Comparison of ENCODE assay signal across 7 mouse cellular contexts in the genomic region with DNA sequence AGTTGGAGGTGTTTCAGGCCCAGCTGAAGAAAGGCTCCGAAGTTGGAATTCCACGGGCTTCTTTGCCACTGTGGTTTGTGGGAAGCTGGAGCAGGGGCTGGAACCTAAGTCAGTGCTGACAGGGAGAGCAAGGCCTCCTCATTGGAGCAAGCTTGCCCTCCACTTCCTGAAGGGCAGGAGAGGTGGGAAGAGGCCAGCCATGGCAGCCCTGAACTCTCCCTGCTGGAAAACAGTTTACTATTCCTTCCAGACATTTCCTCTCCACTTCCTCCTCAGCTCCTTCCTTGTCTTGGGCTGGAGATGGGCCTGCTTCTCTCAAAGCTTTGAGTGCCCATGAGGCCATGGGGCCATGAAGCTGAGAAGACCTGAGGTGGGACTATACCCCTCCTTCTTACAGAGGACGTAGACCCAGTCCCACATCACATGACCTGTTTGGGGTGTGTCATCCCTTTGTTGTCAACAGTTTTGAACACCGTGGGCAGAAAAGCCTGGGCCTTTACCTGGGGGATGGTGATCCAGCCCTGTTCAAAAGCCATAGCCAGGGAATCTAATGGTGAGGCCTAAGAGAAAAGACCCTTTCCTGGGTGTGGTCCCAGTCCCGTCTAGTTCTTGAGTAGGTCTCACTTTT. TPM values are rescaled to one million over a fixed set of nuclear protein-coding genes. Genes with fewer than 3 reads are reported as not detected.
DNase-seq lines count a peak whose midpoint lies in the region; ATAC-seq and TF ChIP-seq lines count a peak whose summit lies in the region.

No protein-coding gene starts in this region.

- no peaks in the 10 kb centered on the region for H3K9me3 ChIP-seq in hindbrain, embryonic 15.5 days
- no peaks in the 10 kb centered on the region for H3K9me3 ChIP-seq in hindbrain, embryonic 12.5 days (replicated peaks)
- H3K9me3 ChIP-seq in E14TG2a.4 (ENCODE audit: low read length) (no peaks in the 10 kb centered on the region), MEL (replicated peaks; ENCODE audit: insufficient read depth, low read length) (no peaks in the 10 kb centered on the region)
- no peaks in the 10 kb centered on the region for H3K9me3 ChIP-seq in limb, embryonic 15.5 days

- TF ChIP-seq POLR2A in MEL (IDR thresholded peaks at IDR 0.05; ENCODE audit: control insufficient read depth in 1 of 2, insufficient read depth in 1 of 2, low read depth in 1 of 2, low read length in 2 of 2, poor library complexity in 1 of 2) = no peak

- no peak overlapping the region for H3K4me2 ChIP-seq in hindbrain, embryonic 15.5 days
- H3K4me2 ChIP-seq in hindbrain, embryonic 12.5 days (replicated peaks) = no peak overlapping the region
- no peak overlapping the region for H3K4me2 ChIP-seq in limb, embryonic 15.5 days

- ATAC-seq in hindbrain, embryonic 15.5 days (ENCODE audit: low FRiP score, low read depth) = no peak
- ATAC-seq in hindbrain, embryonic 12.5 days (ENCODE audit: low FRiP score) = no peak
- ATAC-seq in limb, embryonic 15.5 days (ENCODE audit: insufficient number of reproducible peaks, low FRiP score, low TSS enrichment, low read depth) = no peak
- no peak for ATAC-seq in inflammation-experienced regulatory T-cells, adult 6 months

- H3K9ac ChIP-seq in hindbrain, embryonic 15.5 days = peak overlapping the region; percentile 18; the same call in 1 of the 2 replicates
- no peak overlapping the region for H3K9ac ChIP-seq in hindbrain, embryonic 12.5 days
- no peak overlapping the region for H3K9ac ChIP-seq in MEL (ENCODE audit: control insufficient read depth, low read depth, low read length, poor library complexity, severe bottlenecking)
- H3K9ac ChIP-seq in limb, embryonic 15.5 days = no peak overlapping the region

- WGBS in hindbrain, embryonic 15.5 days = 59% methylated on average over 5 of the region's 5 CpGs
- WGBS in hindbrain, embryonic 12.5 days = 63% methylated on average over 5 of the region's 5 CpGs
- 50% methylated on average over 5 of the region's 5 CpGs for WGBS in limb, embryonic 15.5 days

- no peak for TF ChIP-seq CTCF in E14TG2a.4 (conservative IDR thresholded peaks at IDR 0.05; ENCODE audit: low read length)
- TF ChIP-seq CTCF in MEL (IDR thresholded peaks at IDR 0.05 in 2 of 3, conservative IDR thresholded peaks at IDR 0.05 in 1 of 3; ENCODE audit: control insufficient read depth in 1 of 3, insufficient read depth in 1 of 3, low read depth in 2 of 3, low read length in 3 of 3, poor library complexity in 1 of 3, severe bottlenecking in 1 of 3) = no peak

- no peak for DNase-seq in MEL (ENCODE audit: low read depth, low spot score)
- no peak for DNase-seq in frontal cortex, postnatal 36 days (ENCODE audit: low spot score in 2 of 2)

- no peaks in the 10 kb centered on the region for H3K27me3 ChIP-seq in hindbrain, embryonic 15.5 days
- H3K27me3 ChIP-seq in hindbrain, embryonic 12.5 days = no peaks in the 10 kb centered on the region
- no peaks in the 10 kb centered on the region for H3K27me3 ChIP-seq in E14TG2a.4 (ENCODE audit: insufficient read depth, low read length)
- no peaks in the 10 kb centered on the region for H3K27me3 ChIP-seq in MEL (ENCODE audit: control insufficient read depth in 1 of 2, insufficient read depth in 2 of 2, low read length in 2 of 2)
- no peaks in the 10 kb centered on the region for H3K27me3 ChIP-seq in limb, embryonic 15.5 days

- H3K36me3 ChIP-seq in hindbrain, embryonic 15.5 days = no peaks in the 10 kb centered on the region
- peaks cover 5% of the 10 kb centered on the region; the same call in 1 of the 2 replicates for H3K36me3 ChIP-seq in hindbrain, embryonic 12.5 days
- H3K36me3 ChIP-seq in E14TG2a.4 (ENCODE audit: insufficient read depth, low read length) (peaks cover 44% of the 10 kb centered on the region), MEL (ENCODE audit: control insufficient read depth in 1 of 2, insufficient read depth in 2 of 2, low read length in 2 of 2) (peaks cover 0 to 17% of the 10 kb centered on the region in 2 experiments; a peak in 2 of 4 replicates)
- peaks cover 4% of the 10 kb centered on the region; the same call in 1 of the 2 replicates for H3K36me3 ChIP-seq in limb, embryonic 15.5 days

- H3K27ac ChIP-seq in hindbrain, embryonic 15.5 days (replicated peaks) = 0 out of 2 replicates have a peak overlapping the region, but pooled peaks have one; percentile 13
- no peak overlapping the region for H3K27ac ChIP-seq in hindbrain, embryonic 12.5 days
- H3K27ac ChIP-seq in MEL (ENCODE audit: control insufficient read depth, low read depth, low read length) = no peak overlapping the region
- peak overlapping the region; percentile 68 for H3K27ac ChIP-seq in limb, embryonic 15.5 days

- peaks cover 66% of the 10 kb centered on the region for H3K4me1 ChIP-seq in hindbrain, embryonic 15.5 days (replicated peaks)
- H3K4me1 ChIP-seq in hindbrain, embryonic 12.5 days = peaks cover 59% of the 10 kb centered on the region
- H3K4me1 ChIP-seq in E14TG2a.4 (replicated peaks; ENCODE audit: low read depth, low read length) (peaks cover 65% of the 10 kb centered on the region), MEL (ENCODE audit: control insufficient read depth in 1 of 2, insufficient read depth in 2 of 2, low read length in 2 of 2) (peaks cover 6 to 24% of the 10 kb centered on the region in 2 experiments; a peak in 3 of 4 replicates)
- peaks cover 62% of the 10 kb centered on the region for H3K4me1 ChIP-seq in limb, embryonic 15.5 days

- TF ChIP-seq RAD21 in MEL (IDR thresholded peaks at IDR 0.05; ENCODE audit: low read depth, low read length) = no peak

- H3K4me3 ChIP-seq in hindbrain, embryonic 15.5 days = no peak overlapping the region
- no peak overlapping the region for H3K4me3 ChIP-seq in hindbrain, embryonic 12.5 days
- H3K4me3 ChIP-seq in E14TG2a.4 (replicated peaks; ENCODE audit: low read length) = peak overlapping the region; percentile 100
- no peak overlapping the region for H3K4me3 ChIP-seq in MEL (ENCODE audit: control insufficient read depth in 1 of 2, insufficient read depth in 1 of 2, low read depth in 2 of 2, low read length in 2 of 2)
- no peak overlapping the region for H3K4me3 ChIP-seq in limb, embryonic 15.5 days

- H3K79me2 ChIP-seq in MEL (ENCODE audit: control insufficient read depth, insufficient read depth, low read length, poor library complexity) = peaks cover 53% of the 10 kb centered on the region

- no peak for TF ChIP-seq EP300 in MEL (IDR thresholded peaks at IDR 0.05; ENCODE audit: low read depth in 1 of 2, low read length in 2 of 2)

TF ChIP-seq in MEL, 35 proteins besides CTCF, POLR2A, EP300 and RAD21:
- no peak for TF ChIP-seq GABPA (IDR thresholded peaks at IDR 0.05; ENCODE audit: low read depth, low read length)
- TF ChIP-seq HCFC1 (IDR thresholded peaks at IDR 0.05; ENCODE audit: low read depth, low read length) = no peak
- TF ChIP-seq KAT2A (conservative IDR thresholded peaks at IDR 0.05; ENCODE audit: low read depth, low read length) = no peak
- TF ChIP-seq CHD1 (IDR thresholded peaks at IDR 0.05; ENCODE audit: low read depth, low read length) = no peak
- peak; percentile 53 for TF ChIP-seq USF1 (IDR thresholded peaks at IDR 0.05; ENCODE audit: low read depth, low read length)

RNA-seq across cellular contexts. Expression of gene Mnt, which starts 4.0 kb away (rescaled TPM):
- 8.7 and 9.7 TPM in 2 replicates for polyA plus RNA-seq in hindbrain, embryonic 15.5 days (2015; fragmentation: Nextera tagmentation; extraction: Ambion mirVana)
- 8.3 and 8.4 TPM in 2 replicates for polyA plus RNA-seq in hindbrain, embryonic 12.5 days (2016; fragmentation: Nextera tagmentation; extraction: Ambion mirVana)
- total RNA-seq in MEL (2012; rRNA removed) = 5.8 and 7.7 TPM in 2 replicates
- 10 to 100 TPM in 1 of 2 experiments, not detected in 1; 37.3 TPM for polyA plus RNA-seq in MEL (2012; ENCODE audit: insufficient read depth in 1 of 2, insufficient read length in 2 of 2, low read depth in 1 of 2, low replicate concordance in 2 of 2, missing spikeins in 1 of 2)
- 5.1 and 5.4 TPM in 2 replicates for polyA plus RNA-seq in limb, embryonic 15.5 days (2015; fragmentation: Nextera tagmentation; extraction: Ambion mirVana)
- polyA plus RNA-seq in inflammation-experienced regulatory T-cells, adult 6 months (2017; shearing (Covaris generic)) = 1 to 10 TPM; 4.8 to 6.5 (median 6.3) TPM

Comparison
In these comparisons a context has a peak if more than half of its experiments do, and no peak if none do; other contexts are left out.
1. H3K27ac ChIP-seq: peak in hindbrain, embryonic 15.5 days (single experiment) and limb, embryonic 15.5 days (single experiment); none in hindbrain, embryonic 12.5 days (single experiment) and MEL (single experiment).